Mouse (Mus musculus): ENCODE results near the gene Odf4.

GRCm38 (mm10) chr11:68882107-68882506 is 44.8 kb downstream of the Odf4 start:
- TF ChIP-seq POLR2A (IDR thresholded peaks at IDR 0.05; ENCODE audit: control insufficient read depth, low read depth, low read length) (0 out of 2 replicates have a peak, but pooled peaks have one; percentile 13), CTCF (IDR thresholded peaks at IDR 0.05; ENCODE audit: control insufficient read depth, insufficient read depth, insufficient replicate concordance, low read depth, low read length) (no peak)

Data from testis, adult 2 months (tissue).